Mouse (Mus musculus) megakaryocyte, embryonic 14.5 days (primary cell): ENCODE data around the gene Atp13a2. TPM values are rescaled to one million over a fixed set of nuclear protein-coding genes. Genes with fewer than 3 reads are reported as not detected.

Experiments used
- H3K27me3 ChIP-seq: replicated peaks from 2 replicates; pipeline ENCODE3; 2012; ENCODE audit warnings: inconsistent platforms
- H3K36me3 ChIP-seq: replicated peaks from 2 replicates; pipeline ENCODE3; 2012; ENCODE audit warnings: low read length, inconsistent platforms, mixed read lengths
- H3K4me1 ChIP-seq: 2 replicates; pipeline ENCODE4 v1.6.1; 2012; ENCODE audit warnings: inconsistent platforms
- H3K4me3 ChIP-seq: replicated peaks from 2 replicates; pipeline ENCODE3; 2012; ENCODE audit warnings: moderate library complexity, mild to moderate bottlenecking, inconsistent platforms
- H3K9me3 ChIP-seq: 2 replicates; pipeline ENCODE4 v1.6.1; 2012; ENCODE audit warnings: inconsistent platforms
- FLI1 ChIP-seq: IDR thresholded peaks from 2 replicates; pipeline ENCODE4 v1.6.1; 2012; ENCODE audit warnings: low read length, inconsistent platforms, mixed read lengths
- GATA1 ChIP-seq: IDR thresholded peaks from 3 replicates; pipeline ENCODE4 v1.6.1; 2012; ENCODE audit warnings: mixed read lengths, low read length, inconsistent platforms, borderline replicate concordance
- polyA plus RNA-seq: library from polyadenylated mRNA; stranded (reverse); fragments of >175 nt; gene quantifications from 2 replicates; pipeline ENCODE4 v1.2.3, GENCODE M21; 2012; ENCODE audit warnings: low replicate concordance; ENCODE audit not compliant: insufficient read depth

Gene Atp13a2
- polyA plus RNA-seq, 1 experiment, result 373 TPM

DNA sequence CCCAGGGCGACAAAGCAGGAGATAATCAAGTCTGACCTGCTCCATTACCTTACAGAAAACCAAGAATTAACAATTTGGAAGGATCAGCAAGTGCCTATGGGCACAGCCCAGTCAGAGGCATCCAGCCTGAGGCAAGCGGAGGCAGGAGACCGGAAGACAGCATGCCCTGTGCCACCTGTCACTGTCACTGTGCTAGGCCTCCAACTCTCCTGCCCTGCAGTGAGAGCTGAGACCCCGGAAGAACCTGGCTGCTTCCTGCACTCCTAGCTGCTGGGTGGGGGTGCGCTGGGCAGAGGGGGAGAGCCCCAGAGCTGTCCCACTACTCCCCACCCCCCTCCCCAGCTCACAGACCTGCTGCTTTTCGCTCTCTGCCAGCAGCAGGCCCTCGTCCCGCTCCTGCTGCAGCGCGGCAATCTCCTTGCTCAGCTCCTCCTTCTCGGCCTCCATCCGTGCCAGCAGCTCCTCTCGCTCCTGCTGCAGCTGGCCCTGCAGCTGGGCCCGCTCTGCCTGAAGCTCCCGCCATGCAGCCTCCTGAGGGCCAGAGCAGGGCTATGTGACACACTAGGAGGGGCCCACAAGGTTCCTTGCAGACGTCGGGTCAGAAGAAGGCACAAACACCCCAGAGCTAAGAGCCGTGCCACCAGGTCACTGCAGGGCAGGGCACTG, 44.0 kb downstream of the Atp13a2 start:
- Histone ChIP-seq H3K36me3 (peaks cover 12% of the 10 kb centered on the region), H3K9me3 (no peaks in the 10 kb centered on the region), H3K27me3 (peaks cover 35% of the 10 kb centered on the region), H3K4me3 (no peak overlapping the region), H3K4me1 (peaks cover 10% of the 10 kb centered on the region)
- TF ChIP-seq GATA1 (no peak), FLI1 (no peak)

- H3K27me3 ChIP-seq, result peaks cover 35% of the 10 kb centered on the region
- no peak overlapping the region for H3K4me3 ChIP-seq
- H3K9me3 ChIP-seq, result no peaks in the 10 kb centered on the region
- peaks cover 13% of the 10 kb centered on the region for H3K4me1 ChIP-seq
- no peak for TF ChIP-seq GATA1
- peaks cover 15% of the 10 kb centered on the region for H3K36me3 ChIP-seq
Measured at GRCm38 (mm10) chr4:141031733-141032132, 45.1 kb downstream of the Atp13a2 start.

DNA sequence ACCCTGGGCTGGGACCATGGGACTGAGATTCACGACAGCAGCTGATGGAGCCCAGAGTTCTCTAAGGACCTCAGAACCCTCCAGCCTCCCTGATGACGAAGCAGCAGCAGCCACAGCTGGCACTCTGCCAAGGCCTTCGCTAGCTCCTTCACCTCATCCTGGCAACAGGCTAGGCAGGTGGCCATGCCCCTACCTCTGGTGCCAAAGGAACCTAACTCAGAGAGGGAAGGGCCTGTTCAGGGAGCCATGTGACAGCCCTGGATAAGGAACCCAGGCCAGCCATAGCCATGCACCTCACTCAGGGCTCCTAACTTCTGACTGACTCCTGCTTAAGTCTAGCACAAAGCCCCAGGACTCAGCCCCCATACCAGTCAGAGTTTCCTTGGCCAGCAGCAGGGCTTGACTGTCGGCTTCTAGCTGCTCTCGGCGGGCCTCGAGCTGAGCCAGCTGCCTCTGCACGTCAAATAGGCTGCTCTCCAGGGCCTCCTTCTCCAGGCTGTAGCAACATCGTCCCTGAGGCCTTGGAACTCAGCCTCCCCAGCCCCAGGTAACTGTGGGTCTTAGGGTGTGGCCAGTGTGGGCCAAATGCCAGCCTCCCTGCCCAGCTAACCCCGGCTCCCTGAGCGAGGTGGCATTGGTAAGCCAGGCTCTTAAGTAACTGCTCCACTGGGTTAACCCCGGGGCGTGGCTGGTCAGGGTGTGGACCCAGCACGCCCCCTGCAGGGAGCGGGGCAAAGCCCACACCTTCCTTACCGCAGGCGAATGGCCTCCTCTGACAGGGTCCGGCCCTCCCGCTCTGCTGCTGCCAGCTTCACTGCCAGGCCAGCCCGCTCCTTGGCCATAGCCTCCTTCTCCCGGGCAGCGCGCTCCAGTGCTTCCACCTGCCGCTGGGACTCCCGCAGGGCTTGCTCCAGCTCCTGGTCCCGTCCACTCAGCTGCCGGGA, 47.2 kb downstream of the Atp13a2 start:
- TF ChIP-seq FLI1 (no peak), GATA1 (no peak)
- no peak overlapping the region for H3K4me3 ChIP-seq
- H3K4me1 ChIP-seq, result peaks cover 13% of the 10 kb centered on the region
- H3K27me3 ChIP-seq, result peaks cover 36% of the 10 kb centered on the region
- no peaks in the 10 kb centered on the region for H3K9me3 ChIP-seq
- H3K36me3 ChIP-seq, result peaks cover 15% of the 10 kb centered on the region

DNA sequence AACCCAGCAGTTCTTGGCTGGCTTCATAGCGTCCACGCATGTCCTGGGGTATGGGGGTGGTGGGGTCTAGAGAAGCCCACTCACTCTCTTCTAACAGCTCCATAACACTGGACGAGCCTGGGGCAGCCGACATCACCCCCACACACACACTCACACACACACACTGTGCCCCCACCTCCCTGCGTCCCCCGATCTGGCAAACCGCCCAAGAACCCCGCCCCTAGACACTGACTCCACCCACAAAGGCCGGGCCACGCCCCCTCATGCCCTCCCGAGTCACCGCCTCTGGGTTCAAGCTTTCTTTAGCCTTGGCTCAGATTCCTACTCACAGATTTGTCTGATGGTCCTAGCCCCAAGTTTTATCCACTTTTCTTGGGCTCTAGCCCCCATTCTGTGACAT, 54.4 kb downstream of the Atp13a2 start:
- Histone ChIP-seq H3K27me3 (peaks cover 28% of the 10 kb centered on the region), H3K36me3 (peaks cover 14% of the 10 kb centered on the region), H3K4me3 (no peak overlapping the region), H3K9me3 (no peaks in the 10 kb centered on the region), H3K4me1 (peaks cover 6% of the 10 kb centered on the region; the same call in 1 of the 2 replicates)
- TF ChIP-seq GATA1 (no peak), FLI1 (no peak)

GRCm38 (mm10) chr4:141044816-141045215, 58.1 kb downstream of the Atp13a2 start:
- peaks cover 51% of the 10 kb centered on the region for H3K27me3 ChIP-seq
- no peak overlapping the region for H3K4me3 ChIP-seq
- no peaks in the 10 kb centered on the region for H3K9me3 ChIP-seq
- H3K4me1 ChIP-seq, result peaks cover 11% of the 10 kb centered on the region; the same call in 1 of the 2 replicates
- TF ChIP-seq GATA1, result no peak
- no peak for TF ChIP-seq FLI1
- peaks cover 16% of the 10 kb centered on the region for H3K36me3 ChIP-seq

GRCm38 (mm10) chr4:141048810-141049475, 62.3 kb downstream of the Atp13a2 start:
- H3K4me1 ChIP-seq, result peaks cover 11% of the 10 kb centered on the region; the same call in 1 of the 2 replicates

DNA sequence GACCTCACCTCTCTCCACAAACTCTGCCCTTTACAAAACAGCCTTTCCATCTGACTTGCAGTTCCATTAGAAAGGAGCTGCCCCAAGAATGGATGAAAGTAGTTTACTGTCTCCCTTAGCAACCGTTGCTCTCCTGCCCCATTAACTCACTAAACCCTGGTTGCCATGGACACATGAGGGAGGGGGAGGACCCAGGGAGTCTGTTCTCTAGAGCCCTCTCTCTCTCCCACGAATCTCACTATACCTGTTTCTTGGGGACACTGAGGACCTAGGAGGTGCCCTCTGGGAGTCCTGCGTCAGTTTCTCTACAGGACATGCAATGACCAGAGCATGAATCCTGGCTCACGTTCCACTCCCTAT, 62.8 kb downstream of the Atp13a2 start:
- Histone ChIP-seq H3K4me3 (no peak overlapping the region), H3K4me1 (peaks cover 11% of the 10 kb centered on the region; the same call in 1 of the 2 replicates), H3K27me3 (peaks cover 51% of the 10 kb centered on the region), H3K36me3 (peaks cover 10% of the 10 kb centered on the region), H3K9me3 (no peaks in the 10 kb centered on the region)
- TF ChIP-seq FLI1, result no peak
- no peak for TF ChIP-seq GATA1

More at GRCm38 (mm10) chr4:141048810-141049475, 62.3 kb downstream of the Atp13a2 start:
- H3K36me3 ChIP-seq, result peaks cover 10% of the 10 kb centered on the region
- H3K4me3 ChIP-seq, result no peak overlapping the region
- H3K27me3 ChIP-seq, result peaks cover 50% of the 10 kb centered on the region
- TF ChIP-seq FLI1 (no peak), GATA1 (no peak)
- H3K9me3 ChIP-seq, result no peaks in the 10 kb centered on the region

- H3K36me3 ChIP-seq, result peaks cover 2% of the 10 kb centered on the region
- TF ChIP-seq FLI1, result no peak
Measured at GRCm38 (mm10) chr4:141052442-141052841, 65.8 kb downstream of the Atp13a2 start.

GRCm38 (mm10) chr4:141053138-141053537, 66.5 kb downstream of the Atp13a2 start:
- Histone ChIP-seq H3K36me3 (peaks cover 2% of the 10 kb centered on the region), H3K4me1 (peaks cover 5% of the 10 kb centered on the region; the same call in 1 of the 2 replicates), H3K27me3 (peaks cover 32% of the 10 kb centered on the region), H3K9me3 (no peaks in the 10 kb centered on the region), H3K4me3 (no peak overlapping the region)
- TF ChIP-seq GATA1 (no peak), FLI1 (no peak)

More at GRCm38 (mm10) chr4:141052442-141052841, 65.8 kb downstream of the Atp13a2 start:
- H3K27me3 ChIP-seq, result peaks cover 37% of the 10 kb centered on the region
- H3K9me3 ChIP-seq, result no peaks in the 10 kb centered on the region
- peaks cover 5% of the 10 kb centered on the region; the same call in 1 of the 2 replicates for H3K4me1 ChIP-seq
- no peak overlapping the region for H3K4me3 ChIP-seq
